Mouse (Mus musculus): ENCODE data around the gene Ewsr1. TPM values are rescaled to one million over a fixed set of nuclear protein-coding genes. Genes with fewer than 3 reads are reported as not detected.

Gene Ewsr1
- 419 and 422 TPM in 2 replicates for polyA plus RNA-seq (2014; fragmentation: Nextera tagmentation; extraction: Ambion mirVana)

DNA sequence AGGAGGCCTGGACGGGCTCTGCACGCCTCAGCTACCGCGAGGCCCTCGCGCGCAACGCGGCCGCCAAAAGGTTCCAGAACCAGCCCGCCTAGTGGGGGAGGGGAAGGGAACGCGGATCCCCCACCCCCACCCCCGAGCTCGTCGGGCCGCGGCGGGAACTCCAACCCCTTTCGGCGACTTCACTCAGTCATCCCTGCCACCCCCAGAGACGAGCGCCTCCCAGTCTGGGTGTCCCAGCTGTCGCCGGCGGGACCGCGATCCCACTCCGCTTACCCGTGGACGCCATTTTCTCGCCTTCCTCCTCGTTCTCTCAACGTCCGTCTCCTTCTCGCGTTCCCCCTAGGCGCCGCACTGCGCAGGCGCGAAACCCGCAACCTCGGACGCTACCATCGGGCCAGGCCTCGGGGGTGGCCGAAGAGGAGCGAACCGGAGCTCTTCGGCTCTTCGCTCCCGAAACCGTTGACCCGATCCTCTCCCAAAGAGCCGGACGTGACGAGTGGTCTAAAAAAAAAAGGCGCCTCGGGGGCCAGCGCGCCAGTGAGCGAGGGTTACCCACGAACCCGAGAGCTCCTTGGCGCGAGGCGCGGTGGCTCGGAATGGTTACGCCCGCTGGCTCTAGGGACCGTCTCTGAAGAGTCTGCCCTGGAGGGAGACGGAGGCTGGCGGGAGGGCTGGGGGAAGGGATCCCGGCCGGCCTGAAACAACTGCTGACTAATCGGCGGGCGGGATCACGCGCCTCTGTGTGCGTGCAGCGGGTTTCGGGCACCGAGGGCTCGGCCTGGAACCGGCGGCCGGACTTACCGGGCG is at the start of gene Ewsr1, which contains the start of gene Rhbdd3:
Ewsr1 (minus strand) TSS at position 531 of the 807 bp plus-strand sequence.
Rhbdd3 (plus strand) TSS at position 191 of the 807 bp plus-strand sequence.
- peak; percentile 100 for DNase-seq (ENCODE audit: low spot score, missing footprints)
- peak within 1 kb of the TSS; percentile 95 for H3K4me3 ChIP-seq (ENCODE audit: low read depth, low read length)
- H3K9ac ChIP-seq (ENCODE audit: low read length) = peak within 1 kb of the TSS; percentile 98
- H3K27me3 ChIP-seq (ENCODE audit: control insufficient read depth, insufficient read depth, low read length) = no peaks in the 10 kb centered on the region
- WGBS = under 1% methylated on average over 90 of the region's 92 CpGs
- H3K4me1 ChIP-seq (ENCODE audit: control insufficient read depth, insufficient read depth, low read length) = peaks cover 22% of the 10 kb centered on the region
- peak; percentile 88 for ATAC-seq (ENCODE audit: low FRiP score)
- H3K4me2 ChIP-seq = peak within 1 kb of the TSS; percentile 86
- peak within 1 kb of the TSS; percentile 95 for H3K27ac ChIP-seq (ENCODE audit: low read depth, low read length)
- H3K36me3 ChIP-seq (ENCODE audit: control insufficient read depth, insufficient read depth, low read length) = no peaks in the 10 kb centered on the region
- H3K9me3 ChIP-seq (ENCODE audit: control insufficient read depth, low read length) = no peaks in the 10 kb centered on the region

GRCm38 (mm10) chr11:5145600-5145999 is 46.5 kb upstream of the Ewsr1 start:
- Histone ChIP-seq H3K4me3 (ENCODE audit: low read depth, low read length) (no peak overlapping the region), H3K36me3 (ENCODE audit: control insufficient read depth, insufficient read depth, low read length) (no peaks in the 10 kb centered on the region), H3K9ac (ENCODE audit: low read length) (no peak overlapping the region), H3K9me3 (ENCODE audit: control insufficient read depth, low read length) (no peaks in the 10 kb centered on the region), H3K4me1 (ENCODE audit: control insufficient read depth, insufficient read depth, low read length) (peaks cover 15% of the 10 kb centered on the region), H3K27me3 (ENCODE audit: control insufficient read depth, insufficient read depth, low read length) (no peaks in the 10 kb centered on the region; the same call in 1 of the 2 replicates), H3K27ac (ENCODE audit: low read depth, low read length) (no peak overlapping the region), H3K4me2 (no peak overlapping the region)
- WGBS = 86% methylated on average over 3 of the region's 3 CpGs
- ATAC-seq (ENCODE audit: low FRiP score) = no peak
- DNase-seq (ENCODE audit: low spot score, missing footprints) = no peak

DNA sequence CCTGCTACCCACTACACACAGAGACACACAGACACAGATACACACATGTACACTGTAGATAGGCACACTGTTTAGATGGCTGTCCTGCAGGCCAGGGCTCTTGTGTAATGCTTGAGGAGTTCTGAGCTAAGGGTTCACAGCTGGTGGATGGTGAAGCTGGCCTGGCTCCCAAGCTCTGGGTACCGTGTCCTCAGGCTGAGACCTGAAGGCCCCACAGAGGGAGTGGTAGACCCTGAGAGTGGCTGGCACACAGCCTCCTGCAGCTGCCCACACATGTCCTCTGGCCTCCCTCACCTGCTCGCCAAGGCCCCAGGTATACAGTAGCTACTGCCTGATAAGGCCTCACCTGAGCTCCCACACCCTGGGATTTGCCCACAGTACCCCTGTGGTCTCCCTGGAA is 42.9 kb upstream of the Ewsr1 start:
- ATAC-seq (ENCODE audit: low FRiP score) (no peak), DNase-seq (ENCODE audit: low spot score, missing footprints) (no peak)
- Histone ChIP-seq H3K4me3 (ENCODE audit: low read depth, low read length) (no peak overlapping the region), H3K4me1 (ENCODE audit: control insufficient read depth, insufficient read depth, low read length) (no peaks in the 10 kb centered on the region), H3K27me3 (ENCODE audit: control insufficient read depth, insufficient read depth, low read length) (no peaks in the 10 kb centered on the region), H3K4me2 (no peak overlapping the region), H3K9me3 (ENCODE audit: control insufficient read depth, low read length) (no peaks in the 10 kb centered on the region), H3K36me3 (ENCODE audit: control insufficient read depth, insufficient read depth, low read length) (no peaks in the 10 kb centered on the region), H3K27ac (ENCODE audit: low read depth, low read length) (no peak overlapping the region), H3K9ac (ENCODE audit: low read length) (no peak overlapping the region)
- 85% methylated on average over 2 of the region's 2 CpGs for WGBS

DNA sequence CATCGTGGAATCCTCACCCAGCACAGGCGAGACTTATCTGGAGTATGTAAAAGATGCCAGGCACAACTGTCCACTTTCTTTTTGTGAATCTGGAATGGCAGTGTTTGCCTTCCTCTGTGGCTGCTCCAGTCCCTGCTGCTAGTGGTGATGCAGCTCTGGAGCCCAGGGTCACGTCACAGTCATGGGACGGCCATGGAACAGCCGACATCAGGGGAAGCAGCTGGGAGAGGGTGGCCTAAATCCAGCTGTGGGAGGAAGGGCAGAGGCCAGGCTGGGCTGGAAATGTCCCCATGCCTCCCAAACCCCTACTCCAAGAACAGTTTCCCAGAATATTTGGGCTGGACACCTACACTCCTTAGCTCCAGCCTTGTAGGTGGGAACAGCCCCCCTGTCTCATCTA is 42.2 kb upstream of the Ewsr1 start:
- Histone ChIP-seq H3K4me1 (ENCODE audit: control insufficient read depth, insufficient read depth, low read length) (no peaks in the 10 kb centered on the region), H3K9ac (ENCODE audit: low read length) (no peak overlapping the region), H3K27ac (ENCODE audit: low read depth, low read length) (no peak overlapping the region), H3K27me3 (ENCODE audit: control insufficient read depth, insufficient read depth, low read length) (no peaks in the 10 kb centered on the region), H3K4me2 (no peak overlapping the region), H3K4me3 (ENCODE audit: low read depth, low read length) (no peak overlapping the region), H3K36me3 (ENCODE audit: control insufficient read depth, insufficient read depth, low read length) (no peaks in the 10 kb centered on the region), H3K9me3 (ENCODE audit: control insufficient read depth, low read length) (no peaks in the 10 kb centered on the region)
- WGBS = 88% methylated on average over 5 of the region's 5 CpGs
- no peak for DNase-seq (ENCODE audit: low spot score, missing footprints)
- ATAC-seq (ENCODE audit: low FRiP score) = no peak

- Histone ChIP-seq H3K36me3 (ENCODE audit: control insufficient read depth, insufficient read depth, low read length) (no peaks in the 10 kb centered on the region), H3K9ac (ENCODE audit: low read length) (no peak overlapping the region), H3K4me1 (ENCODE audit: control insufficient read depth, insufficient read depth, low read length) (no peaks in the 10 kb centered on the region), H3K4me2 (no peak overlapping the region), H3K27me3 (ENCODE audit: control insufficient read depth, insufficient read depth, low read length) (no peaks in the 10 kb centered on the region), H3K9me3 (ENCODE audit: control insufficient read depth, low read length) (no peaks in the 10 kb centered on the region), H3K27ac (ENCODE audit: low read depth, low read length) (no peak overlapping the region), H3K4me3 (ENCODE audit: low read depth, low read length) (no peak overlapping the region)
- WGBS = 76% methylated on average over 8 of the region's 8 CpGs
- ATAC-seq (ENCODE audit: low FRiP score) (no peak), DNase-seq (ENCODE audit: low spot score, missing footprints) (no peak)
These were observed 41.6 kb upstream of the Ewsr1 start for GRCm38 (mm10) chr11:5140619-5141018.

DNA sequence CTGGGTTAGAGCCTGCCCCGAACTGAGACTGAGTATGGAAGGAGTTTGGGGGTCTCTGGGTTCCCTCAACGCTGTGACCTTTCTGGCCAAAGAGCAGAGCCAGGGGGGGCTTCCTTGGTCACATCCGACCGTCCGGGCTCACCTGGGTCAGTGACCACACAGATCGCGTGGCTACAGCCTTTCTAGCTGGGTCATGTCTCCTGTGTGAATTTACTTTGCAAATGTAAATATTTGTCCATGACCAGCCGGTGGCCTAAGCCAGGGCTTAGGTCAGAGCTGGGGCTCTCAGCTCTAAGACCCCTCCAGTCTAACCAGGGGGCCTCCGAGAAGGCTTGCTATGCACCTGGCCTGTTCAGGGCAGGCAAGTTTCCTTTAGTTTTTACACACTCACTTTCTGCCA is 40.3 kb upstream of the Ewsr1 start:
- Histone ChIP-seq H3K4me1 (ENCODE audit: control insufficient read depth, insufficient read depth, low read length) (no peaks in the 10 kb centered on the region), H3K36me3 (ENCODE audit: control insufficient read depth, insufficient read depth, low read length) (no peaks in the 10 kb centered on the region), H3K4me2 (no peak overlapping the region), H3K4me3 (ENCODE audit: low read depth, low read length) (no peak overlapping the region), H3K9ac (ENCODE audit: low read length) (no peak overlapping the region), H3K27me3 (ENCODE audit: control insufficient read depth, insufficient read depth, low read length) (no peaks in the 10 kb centered on the region), H3K27ac (ENCODE audit: low read depth, low read length) (no peak overlapping the region), H3K9me3 (ENCODE audit: control insufficient read depth, low read length) (no peaks in the 10 kb centered on the region)
- DNase-seq (ENCODE audit: low spot score, missing footprints) (no peak), ATAC-seq (ENCODE audit: low FRiP score) (no peak)
- WGBS = 79% methylated on average over 9 of the region's 9 CpGs

DNA sequence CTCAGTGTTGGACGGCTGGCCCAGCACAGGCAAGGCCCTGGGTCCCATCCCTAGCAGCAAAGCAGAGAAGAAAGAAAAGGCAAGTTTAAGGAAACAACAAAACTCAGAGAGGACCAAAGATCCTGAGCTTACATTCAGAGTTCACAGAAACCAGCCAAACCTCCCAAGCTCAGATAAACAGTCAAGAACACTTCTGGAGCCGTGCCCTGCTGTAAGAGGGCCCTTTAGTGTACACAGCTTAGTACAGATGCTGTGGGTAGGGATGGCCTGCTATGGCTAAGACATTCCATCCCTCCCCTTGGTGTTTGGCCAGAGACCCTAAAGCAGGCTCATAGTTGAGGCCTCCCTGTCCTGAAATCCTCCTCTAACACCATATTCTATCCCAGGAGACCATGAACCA is 39.6 kb upstream of the Ewsr1 start:
- ATAC-seq (ENCODE audit: low FRiP score) = no peak
- no peak overlapping the region for H3K4me2 ChIP-seq
- no peak for DNase-seq (ENCODE audit: low spot score, missing footprints)
- no peak overlapping the region for H3K4me3 ChIP-seq (ENCODE audit: low read depth, low read length)
- H3K36me3 ChIP-seq (ENCODE audit: control insufficient read depth, insufficient read depth, low read length) = no peaks in the 10 kb centered on the region
- 87% methylated on average over 2 of the region's 2 CpGs for WGBS
- H3K9ac ChIP-seq (ENCODE audit: low read length) = no peak overlapping the region
- H3K4me1 ChIP-seq (ENCODE audit: control insufficient read depth, insufficient read depth, low read length) = no peaks in the 10 kb centered on the region
- no peak overlapping the region for H3K27ac ChIP-seq (ENCODE audit: low read depth, low read length)
- H3K27me3 ChIP-seq (ENCODE audit: control insufficient read depth, insufficient read depth, low read length) = no peaks in the 10 kb centered on the region
- H3K9me3 ChIP-seq (ENCODE audit: control insufficient read depth, low read length) = no peaks in the 10 kb centered on the region

GRCm38 (mm10) chr11:5135914-5136313 is 36.8 kb upstream of the Ewsr1 start:
- Histone ChIP-seq H3K9ac (ENCODE audit: low read length) (no peak overlapping the region), H3K27me3 (ENCODE audit: control insufficient read depth, insufficient read depth, low read length) (no peaks in the 10 kb centered on the region), H3K36me3 (ENCODE audit: control insufficient read depth, insufficient read depth, low read length) (no peaks in the 10 kb centered on the region), H3K4me3 (ENCODE audit: low read depth, low read length) (no peak overlapping the region), H3K4me2 (no peak overlapping the region), H3K9me3 (ENCODE audit: control insufficient read depth, low read length) (no peaks in the 10 kb centered on the region), H3K4me1 (ENCODE audit: control insufficient read depth, insufficient read depth, low read length) (no peaks in the 10 kb centered on the region), H3K27ac (ENCODE audit: low read depth, low read length) (no peak overlapping the region)
- 83% methylated on average over 11 of the region's 11 CpGs for WGBS
- ATAC-seq (ENCODE audit: low FRiP score) (no peak), DNase-seq (ENCODE audit: low spot score, missing footprints) (no peak)

DNA sequence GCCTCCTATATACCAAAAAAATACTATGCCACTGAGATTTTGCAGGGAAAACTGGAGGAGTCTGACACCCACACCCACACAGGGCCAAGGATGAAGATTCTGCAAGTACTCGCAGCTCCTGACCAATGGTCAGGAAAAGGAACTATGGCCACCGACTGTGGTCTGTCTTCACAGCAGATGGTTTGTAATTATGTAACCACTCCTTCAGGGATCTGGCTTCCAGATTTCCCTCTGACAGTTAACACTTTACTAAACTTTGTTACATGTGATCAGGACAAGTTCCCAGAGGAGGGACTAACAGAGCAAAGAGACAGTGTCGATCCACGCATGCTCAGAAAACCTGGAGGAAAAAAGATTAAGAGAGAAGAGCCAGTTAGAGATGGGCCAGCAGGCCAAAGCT is 33.7 kb upstream of the Ewsr1 start:
- Histone ChIP-seq H3K36me3 (ENCODE audit: control insufficient read depth, insufficient read depth, low read length) (no peaks in the 10 kb centered on the region), H3K27ac (ENCODE audit: low read depth, low read length) (no peak overlapping the region), H3K4me1 (ENCODE audit: control insufficient read depth, insufficient read depth, low read length) (peaks cover 18% of the 10 kb centered on the region), H3K27me3 (ENCODE audit: control insufficient read depth, insufficient read depth, low read length) (no peaks in the 10 kb centered on the region), H3K9me3 (ENCODE audit: control insufficient read depth, low read length) (no peaks in the 10 kb centered on the region), H3K4me3 (ENCODE audit: low read depth, low read length) (no peak overlapping the region), H3K4me2 (no peak overlapping the region), H3K9ac (ENCODE audit: low read length) (no peak overlapping the region)
- DNase-seq (ENCODE audit: low spot score, missing footprints) (no peak), ATAC-seq (ENCODE audit: low FRiP score) (no peak)
- WGBS = 88% methylated on average over 4 of the region's 4 CpGs
